Mouse (Mus musculus): ENCODE measurements at regions not wholly inside any gene's neighbourhood (a gene's known extent, or its start where the extent isn't known, plus 50 kb on each side); places are given as distances from the start of the nearest gene placed in this dataset.

DNA sequence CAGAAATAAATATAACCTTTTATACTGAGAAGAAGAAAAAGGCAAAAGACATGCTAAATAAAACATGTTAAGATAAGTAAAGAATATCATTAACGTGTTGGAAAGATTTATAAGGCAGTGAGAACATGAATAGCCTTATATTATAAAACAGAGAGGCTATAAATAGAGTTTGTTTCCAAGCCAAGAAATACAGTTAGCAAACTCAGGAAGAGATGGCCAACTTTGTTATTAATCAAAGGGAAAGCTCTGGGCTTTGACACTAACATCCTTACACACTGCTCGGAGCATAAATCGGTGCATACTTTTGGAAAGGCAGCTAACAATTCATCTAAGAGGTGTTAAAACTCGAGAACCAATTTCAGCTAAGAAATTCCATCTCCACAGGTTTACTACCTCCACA lies 106.3 kb upstream of the Gm26657 start:
- DNase-seq (ENCODE audit: low spot score), result no peak
- Histone ChIP-seq H3K4me3 (ENCODE audit: low read depth, low read length) (no peak overlapping the region), H3K27ac (ENCODE audit: low read depth, low read length) (no peak overlapping the region), H3K27me3 (ENCODE audit: control insufficient read depth, insufficient read depth, low read length) (no peaks in the 10 kb centered on the region), H3K9me3 (ENCODE audit: control insufficient read depth, low read length) (no peaks in the 10 kb centered on the region), H3K9ac (ENCODE audit: low read depth, low read length) (no peak overlapping the region), H3K4me2 (replicated peaks; ENCODE audit: low read depth, low read length) (no peak overlapping the region), H3K4me1 (replicated peaks; ENCODE audit: control insufficient read depth, insufficient read depth, low read length) (no peaks in the 10 kb centered on the region), H3K36me3 (ENCODE audit: control insufficient read depth, insufficient read depth, low read length) (no peaks in the 10 kb centered on the region)
- ATAC-seq (ENCODE audit: low FRiP score), result no peak
- WGBS, result 82% methylated on average over 4 of the region's 4 CpGs

DNA sequence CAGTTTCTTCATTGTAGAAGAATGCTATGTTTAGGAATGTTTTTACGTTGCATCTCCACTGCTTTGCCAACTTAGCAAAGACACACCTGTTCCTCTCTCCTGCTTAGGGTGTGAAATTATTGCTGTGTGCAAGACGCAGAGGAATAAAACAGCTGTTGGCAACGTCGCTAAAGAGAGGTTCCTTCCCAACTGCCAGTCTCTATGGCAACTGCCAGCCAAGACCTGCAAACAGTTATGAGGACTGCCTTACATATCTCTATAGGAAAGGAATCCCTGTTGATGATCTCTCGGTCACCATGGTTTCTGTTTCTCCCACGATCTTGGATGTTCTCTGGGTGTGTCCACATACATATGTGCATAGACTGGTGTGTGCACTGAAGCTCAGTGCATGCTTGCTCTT lies 109.6 kb upstream of the Gm26657 start:
- Histone ChIP-seq H3K27ac (ENCODE audit: low read depth, low read length) (no peak overlapping the region), H3K9ac (ENCODE audit: low read depth, low read length) (no peak overlapping the region), H3K36me3 (ENCODE audit: control insufficient read depth, insufficient read depth, low read length) (no peaks in the 10 kb centered on the region), H3K9me3 (ENCODE audit: control insufficient read depth, low read length) (no peaks in the 10 kb centered on the region), H3K4me2 (replicated peaks; ENCODE audit: low read depth, low read length) (no peak overlapping the region), H3K4me1 (replicated peaks; ENCODE audit: control insufficient read depth, insufficient read depth, low read length) (no peaks in the 10 kb centered on the region), H3K27me3 (ENCODE audit: control insufficient read depth, insufficient read depth, low read length) (no peaks in the 10 kb centered on the region), H3K4me3 (ENCODE audit: low read depth, low read length) (no peak overlapping the region)
- no peak for ATAC-seq (ENCODE audit: low FRiP score)
- WGBS, result 81% methylated on average over 6 of the region's 6 CpGs
- DNase-seq (ENCODE audit: low spot score), result no peak

DNA sequence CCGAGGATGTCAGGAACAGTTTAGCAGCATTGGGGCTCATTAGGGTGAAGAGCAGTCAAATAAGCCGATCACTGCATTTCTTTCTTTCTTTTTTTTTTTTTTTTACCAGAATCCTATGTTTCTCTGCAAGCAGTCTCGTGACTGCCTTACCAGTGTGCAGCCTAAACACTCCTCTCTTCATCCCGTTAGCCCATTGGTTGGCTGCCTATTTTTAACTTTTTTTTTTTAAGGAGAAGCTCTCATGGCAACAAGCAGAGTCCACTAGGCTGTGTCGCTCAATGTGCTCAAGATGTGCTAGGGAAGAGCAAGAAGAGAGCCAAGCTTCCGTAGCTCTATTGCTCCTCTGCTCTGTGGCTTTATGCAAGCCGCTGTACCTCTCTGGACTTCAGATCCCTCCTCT lies 112.7 kb upstream of the Gm26657 start:
- H3K9ac ChIP-seq (ENCODE audit: low read depth, low read length), result no peak overlapping the region
- no peaks in the 10 kb centered on the region for H3K27me3 ChIP-seq (ENCODE audit: control insufficient read depth, insufficient read depth, low read length)
- DNase-seq (ENCODE audit: low spot score) (no peak), ATAC-seq (ENCODE audit: low FRiP score) (no peak)
- WGBS, result 86% methylated on average over 7 of the region's 7 CpGs
- H3K9me3 ChIP-seq (ENCODE audit: control insufficient read depth, low read length), result no peaks in the 10 kb centered on the region
- H3K36me3 ChIP-seq (ENCODE audit: control insufficient read depth, insufficient read depth, low read length), result no peaks in the 10 kb centered on the region
- H3K27ac ChIP-seq (ENCODE audit: low read depth, low read length), result no peak overlapping the region
- H3K4me1 ChIP-seq (replicated peaks; ENCODE audit: control insufficient read depth, insufficient read depth, low read length), result no peaks in the 10 kb centered on the region
- no peak overlapping the region for H3K4me3 ChIP-seq (ENCODE audit: low read depth, low read length)
- H3K4me2 ChIP-seq (replicated peaks; ENCODE audit: low read depth, low read length), result no peak overlapping the region

DNA sequence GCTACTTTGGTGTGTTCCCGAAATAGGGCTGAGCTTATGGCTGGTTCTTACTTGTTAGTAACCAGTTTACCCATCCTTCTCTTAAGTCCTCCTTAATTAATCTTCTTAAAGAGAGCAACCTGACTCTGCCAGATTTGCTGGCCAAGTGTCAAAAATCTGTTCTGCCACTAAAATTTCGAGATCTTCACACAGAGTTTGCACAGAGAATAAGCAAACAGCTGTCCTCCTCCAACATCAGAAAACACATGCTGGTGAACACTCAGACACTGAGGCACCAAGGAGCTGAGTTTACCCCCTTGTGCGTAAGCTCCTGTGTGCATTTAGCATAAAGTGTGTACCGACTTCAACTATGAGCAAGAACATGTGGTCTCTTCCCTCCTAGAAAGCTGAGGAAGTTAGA lies 118.1 kb upstream of the Gm26657 start:
- Histone ChIP-seq H3K27ac (ENCODE audit: low read depth, low read length) (no peak overlapping the region), H3K4me3 (ENCODE audit: low read depth, low read length) (no peak overlapping the region), H3K9me3 (ENCODE audit: control insufficient read depth, low read length) (no peaks in the 10 kb centered on the region), H3K9ac (ENCODE audit: low read depth, low read length) (no peak overlapping the region), H3K27me3 (ENCODE audit: control insufficient read depth, insufficient read depth, low read length) (no peaks in the 10 kb centered on the region), H3K36me3 (ENCODE audit: control insufficient read depth, insufficient read depth, low read length) (no peaks in the 10 kb centered on the region), H3K4me2 (replicated peaks; ENCODE audit: low read depth, low read length) (no peak overlapping the region), H3K4me1 (replicated peaks; ENCODE audit: control insufficient read depth, insufficient read depth, low read length) (no peaks in the 10 kb centered on the region)
- no peak for ATAC-seq (ENCODE audit: low FRiP score)
- 89% methylated on average over 4 of the region's 4 CpGs for WGBS
- DNase-seq (ENCODE audit: low spot score), result no peak

DNA sequence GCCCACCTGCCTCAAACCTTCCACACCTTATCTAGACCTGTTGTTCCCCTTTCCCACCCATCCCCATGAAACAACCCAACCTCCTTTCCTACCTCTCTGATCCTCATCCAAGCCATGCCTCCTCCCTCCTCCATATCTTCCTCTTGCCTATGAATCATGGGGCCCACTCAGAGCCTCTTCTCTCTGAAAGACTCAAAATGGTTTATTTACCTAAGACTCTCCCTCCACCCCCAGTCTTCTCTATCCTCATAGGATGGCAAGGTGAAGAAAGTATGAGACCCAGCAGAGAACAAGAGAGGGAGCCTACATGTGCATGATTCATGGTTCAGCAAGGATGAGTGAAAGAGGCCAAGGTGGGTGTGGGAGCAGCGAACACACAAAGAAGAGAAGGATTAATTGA lies 118.5 kb upstream of the Gm26657 start:
- Histone ChIP-seq H3K4me3 (ENCODE audit: low read depth, low read length) (no peak overlapping the region), H3K27ac (ENCODE audit: low read depth, low read length) (no peak overlapping the region), H3K36me3 (ENCODE audit: control insufficient read depth, insufficient read depth, low read length) (no peaks in the 10 kb centered on the region), H3K9me3 (ENCODE audit: control insufficient read depth, low read length) (no peaks in the 10 kb centered on the region), H3K9ac (ENCODE audit: low read depth, low read length) (no peak overlapping the region), H3K4me2 (replicated peaks; ENCODE audit: low read depth, low read length) (no peak overlapping the region), H3K4me1 (replicated peaks; ENCODE audit: control insufficient read depth, insufficient read depth, low read length) (no peaks in the 10 kb centered on the region), H3K27me3 (ENCODE audit: control insufficient read depth, insufficient read depth, low read length) (no peaks in the 10 kb centered on the region)
- no peak for DNase-seq (ENCODE audit: low spot score)
- ATAC-seq (ENCODE audit: low FRiP score), result no peak
- WGBS, result 88% methylated on average over 1 of the region's 1 CpGs

DNA sequence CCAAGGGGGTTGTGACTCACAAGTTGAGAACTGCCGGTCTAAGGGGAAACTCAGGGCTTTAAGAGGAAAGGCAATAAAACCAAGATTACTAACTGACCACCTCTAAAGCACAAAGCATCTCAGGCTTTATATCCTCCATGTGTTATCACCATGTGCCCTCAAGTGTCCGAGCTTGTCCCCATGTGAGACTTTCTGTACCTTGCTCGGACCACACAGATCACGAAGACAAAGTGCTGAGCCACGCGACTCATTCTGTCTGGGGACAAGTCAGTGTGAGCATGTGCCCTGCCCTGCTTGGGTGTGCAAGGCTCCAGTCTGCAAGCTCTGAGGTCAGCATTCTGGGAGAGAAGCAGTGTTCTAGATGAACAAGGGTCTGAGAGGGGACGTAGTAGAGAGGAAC lies 119.2 kb upstream of the Gm26657 start:
- Histone ChIP-seq H3K36me3 (ENCODE audit: control insufficient read depth, insufficient read depth, low read length) (no peaks in the 10 kb centered on the region), H3K27me3 (ENCODE audit: control insufficient read depth, insufficient read depth, low read length) (no peaks in the 10 kb centered on the region), H3K4me2 (replicated peaks; ENCODE audit: low read depth, low read length) (no peak overlapping the region), H3K4me3 (ENCODE audit: low read depth, low read length) (no peak overlapping the region), H3K4me1 (replicated peaks; ENCODE audit: control insufficient read depth, insufficient read depth, low read length) (no peaks in the 10 kb centered on the region), H3K9ac (ENCODE audit: low read depth, low read length) (no peak overlapping the region), H3K9me3 (ENCODE audit: control insufficient read depth, low read length) (no peaks in the 10 kb centered on the region), H3K27ac (ENCODE audit: low read depth, low read length) (no peak overlapping the region)
- DNase-seq (ENCODE audit: low spot score) (no peak), ATAC-seq (ENCODE audit: low FRiP score) (no peak)
- 92% methylated on average over 7 of the region's 7 CpGs for WGBS

DNA sequence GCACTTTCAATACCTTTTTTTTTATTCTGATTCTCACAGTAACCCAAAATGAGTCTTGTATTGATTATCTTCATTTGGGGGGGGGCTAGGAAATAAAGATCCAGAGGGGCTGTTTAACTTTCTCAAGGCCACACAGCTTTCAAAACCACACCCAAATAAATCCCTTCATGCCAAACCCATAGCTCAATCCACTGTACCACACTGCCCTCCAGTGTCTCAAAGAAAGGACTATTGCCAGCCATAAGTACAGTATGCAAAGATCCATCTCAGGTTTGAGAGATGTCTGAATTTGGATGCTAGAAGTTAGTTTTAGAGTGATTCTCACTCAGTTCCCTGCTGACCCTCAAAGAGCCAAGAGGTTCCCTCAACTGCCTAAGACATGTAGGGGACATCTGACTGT lies 120.1 kb upstream of the Gm26657 start:
- Histone ChIP-seq H3K4me1 (replicated peaks; ENCODE audit: control insufficient read depth, insufficient read depth, low read length) (no peaks in the 10 kb centered on the region), H3K36me3 (ENCODE audit: control insufficient read depth, insufficient read depth, low read length) (no peaks in the 10 kb centered on the region), H3K27me3 (ENCODE audit: control insufficient read depth, insufficient read depth, low read length) (no peaks in the 10 kb centered on the region), H3K9ac (ENCODE audit: low read depth, low read length) (no peak overlapping the region), H3K27ac (ENCODE audit: low read depth, low read length) (no peak overlapping the region), H3K4me3 (ENCODE audit: low read depth, low read length) (no peak overlapping the region), H3K4me2 (replicated peaks; ENCODE audit: low read depth, low read length) (no peak overlapping the region), H3K9me3 (ENCODE audit: control insufficient read depth, low read length) (no peaks in the 10 kb centered on the region)
- DNase-seq (ENCODE audit: low spot score) (no peak), ATAC-seq (ENCODE audit: low FRiP score) (no peak)

DNA sequence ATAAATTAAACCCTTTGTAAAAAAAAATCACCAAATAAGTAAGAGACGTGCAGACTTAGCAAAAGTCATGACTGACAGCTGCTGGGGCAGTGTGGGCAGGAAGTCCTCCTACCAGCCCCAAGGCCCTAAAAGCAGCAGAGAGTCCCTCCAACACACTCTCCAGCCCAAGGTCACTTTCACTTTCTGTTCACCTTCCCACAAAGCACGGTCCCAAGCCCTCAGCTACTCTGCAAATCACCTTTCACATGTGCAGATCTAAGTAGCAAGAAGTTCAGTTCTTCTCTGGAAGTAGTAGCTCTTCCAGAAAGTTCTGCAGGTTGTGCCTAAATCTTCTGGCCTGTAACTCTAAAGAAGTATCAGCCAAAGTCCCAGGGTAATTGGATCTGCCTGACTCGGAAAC lies 120.8 kb upstream of the Gm26657 start:
- Histone ChIP-seq H3K27me3 (ENCODE audit: control insufficient read depth, insufficient read depth, low read length) (no peaks in the 10 kb centered on the region), H3K4me1 (replicated peaks; ENCODE audit: control insufficient read depth, insufficient read depth, low read length) (no peaks in the 10 kb centered on the region), H3K9ac (ENCODE audit: low read depth, low read length) (no peak overlapping the region), H3K9me3 (ENCODE audit: control insufficient read depth, low read length) (no peaks in the 10 kb centered on the region), H3K4me2 (replicated peaks; ENCODE audit: low read depth, low read length) (no peak overlapping the region), H3K4me3 (ENCODE audit: low read depth, low read length) (no peak overlapping the region), H3K27ac (ENCODE audit: low read depth, low read length) (no peak overlapping the region), H3K36me3 (ENCODE audit: control insufficient read depth, insufficient read depth, low read length) (no peaks in the 10 kb centered on the region)
- no peak for ATAC-seq (ENCODE audit: low FRiP score)
- WGBS, result 85% methylated on average over 3 of the region's 3 CpGs
- no peak for DNase-seq (ENCODE audit: low spot score)

DNA sequence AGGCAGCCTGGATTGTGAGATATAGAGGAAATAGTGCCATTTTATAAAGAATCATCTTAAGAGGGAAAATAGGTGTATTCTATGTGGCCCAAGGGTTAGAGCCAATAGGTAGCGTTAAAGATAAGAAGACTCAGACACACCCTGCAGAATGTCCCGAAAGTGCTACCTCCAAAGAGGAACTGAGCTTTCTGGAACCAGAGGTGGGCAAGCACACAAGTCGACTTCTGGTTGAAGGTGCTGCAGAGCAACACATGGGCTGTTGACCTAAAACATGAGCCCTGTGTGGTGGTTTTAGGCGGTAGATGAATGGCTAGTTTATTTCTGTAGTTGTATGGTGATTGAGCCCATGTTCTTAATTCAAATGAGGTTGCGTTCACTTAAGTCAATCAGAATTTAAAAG lies 121.4 kb upstream of the Gm26657 start:
- Histone ChIP-seq H3K27me3 (ENCODE audit: control insufficient read depth, insufficient read depth, low read length) (no peaks in the 10 kb centered on the region), H3K4me1 (replicated peaks; ENCODE audit: control insufficient read depth, insufficient read depth, low read length) (no peaks in the 10 kb centered on the region), H3K4me3 (ENCODE audit: low read depth, low read length) (no peak overlapping the region), H3K9ac (ENCODE audit: low read depth, low read length) (no peak overlapping the region), H3K9me3 (ENCODE audit: control insufficient read depth, low read length) (no peaks in the 10 kb centered on the region), H3K36me3 (ENCODE audit: control insufficient read depth, insufficient read depth, low read length) (no peaks in the 10 kb centered on the region), H3K27ac (ENCODE audit: low read depth, low read length) (no peak overlapping the region), H3K4me2 (replicated peaks; ENCODE audit: low read depth, low read length) (no peak overlapping the region)
- 95% methylated on average over 5 of the region's 5 CpGs for WGBS
- ATAC-seq (ENCODE audit: low FRiP score) (no peak), DNase-seq (ENCODE audit: low spot score) (no peak)
